Mouse (Mus musculus) testis, adult 2 months (tissue): ENCODE data around the gene Sptbn1. TPM values are rescaled to one million over a fixed set of nuclear protein-coding genes. Genes with fewer than 3 reads are reported as not detected.

Source experiments
- H3K27ac ChIP-seq: fragments of 200-500 bp; 2 replicates; pipeline ENCODE4 v1.5.1; 2012; ENCODE audit warnings: low read depth, low read length; ENCODE audit not compliant: control insufficient read depth, insufficient read depth
- H3K27me3 ChIP-seq: fragments of 200-500 bp; 2 replicates; pipeline ENCODE4 v1.6.1; 2012; ENCODE audit warnings: mild to moderate bottlenecking, low read length, moderate library complexity; ENCODE audit not compliant: control insufficient read depth, insufficient read depth
- H3K36me3 ChIP-seq: fragments of 200-500 bp; 2 replicates; pipeline ENCODE4 v1.6.1; 2012; ENCODE audit warnings: mild to moderate bottlenecking, low read length; ENCODE audit not compliant: control insufficient read depth, insufficient read depth
- H3K4me1 ChIP-seq: fragments of 200-500 bp; 2 replicates; pipeline ENCODE4 v1.6.1; 2012; ENCODE audit warnings: low read length; ENCODE audit not compliant: control insufficient read depth, insufficient read depth
- H3K4me3 ChIP-seq: fragments of 200-500 bp; 2 replicates; pipeline ENCODE4 v1.5.1; 2012; ENCODE audit warnings: low read depth, mild to moderate bottlenecking, low read length, moderate library complexity, mixed read lengths; ENCODE audit not compliant: control insufficient read depth
- CTCF ChIP-seq: fragments of 200-500 bp; IDR thresholded peaks from 2 replicates; pipeline ENCODE4 v1.5.1; 2012; ENCODE audit warnings: low read depth, mild to moderate bottlenecking, inconsistent platforms, low read length, moderate library complexity; ENCODE audit not compliant: control insufficient read depth, insufficient read depth, insufficient replicate concordance
- POLR2A ChIP-seq: fragments of 200-500 bp; IDR thresholded peaks from 2 replicates; pipeline ENCODE4 v1.6.1; 2012; ENCODE audit warnings: low read depth, mild to moderate bottlenecking, inconsistent platforms, low read length, moderate library complexity; ENCODE audit not compliant: control insufficient read depth
- polyA plus RNA-seq: library from polyadenylated mRNA; depleted of rRNA; stranded (reverse); fragments of >200 nt; gene quantifications from 2 replicates; pipeline ENCODE4 v1.2.3, GENCODE M21; 2012

The Sptbn1 gene
- polyA plus RNA-seq, 1 experiment = 21.8 TPM

DNA sequence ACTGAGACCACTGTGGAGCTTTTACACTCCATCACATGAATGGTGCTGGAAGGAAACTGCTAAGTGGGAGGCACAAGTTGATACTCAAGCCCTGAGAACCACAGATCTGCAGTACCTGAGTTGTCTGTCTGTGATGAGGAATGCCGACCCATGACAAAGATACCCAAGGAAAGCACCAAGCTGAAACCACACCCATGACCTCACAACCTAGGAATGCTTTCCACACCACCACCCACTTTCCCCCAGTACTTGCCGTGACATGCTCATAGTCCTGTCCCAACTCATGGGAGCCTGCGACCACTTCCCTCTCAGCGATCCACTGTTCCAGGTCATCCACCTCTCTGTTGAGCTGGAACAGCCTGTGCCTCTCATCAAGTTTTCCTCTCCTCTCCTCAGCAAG lies 149.9 kb downstream of the Sptbn1 start:
- no peaks in the 10 kb centered on the region for H3K4me1 ChIP-seq
- H3K36me3 ChIP-seq = no peaks in the 10 kb centered on the region
- no peak overlapping the region for H3K4me3 ChIP-seq
- no peak for TF ChIP-seq POLR2A
- no peak for TF ChIP-seq CTCF
- no peaks in the 10 kb centered on the region for H3K27me3 ChIP-seq
- H3K27ac ChIP-seq = no peak overlapping the region

- Histone ChIP-seq H3K27ac (no peak overlapping the region), H3K27me3 (no peaks in the 10 kb centered on the region), H3K4me3 (no peak overlapping the region), H3K4me1 (no peaks in the 10 kb centered on the region), H3K36me3 (no peaks in the 10 kb centered on the region)
- TF ChIP-seq POLR2A (no peak), CTCF (no peak)
Measured at GRCm38 (mm10) chr11:30113631-30114030, 154.3 kb downstream of the Sptbn1 start.

GRCm38 (mm10) chr11:30110634-30111033 lies 157.3 kb downstream of the Sptbn1 start:
- H3K4me1 ChIP-seq = no peaks in the 10 kb centered on the region
- no peak for TF ChIP-seq POLR2A
- TF ChIP-seq CTCF = no peak
- no peak overlapping the region for H3K4me3 ChIP-seq
- no peaks in the 10 kb centered on the region for H3K36me3 ChIP-seq
- no peak overlapping the region for H3K27ac ChIP-seq
- H3K27me3 ChIP-seq = no peaks in the 10 kb centered on the region

DNA sequence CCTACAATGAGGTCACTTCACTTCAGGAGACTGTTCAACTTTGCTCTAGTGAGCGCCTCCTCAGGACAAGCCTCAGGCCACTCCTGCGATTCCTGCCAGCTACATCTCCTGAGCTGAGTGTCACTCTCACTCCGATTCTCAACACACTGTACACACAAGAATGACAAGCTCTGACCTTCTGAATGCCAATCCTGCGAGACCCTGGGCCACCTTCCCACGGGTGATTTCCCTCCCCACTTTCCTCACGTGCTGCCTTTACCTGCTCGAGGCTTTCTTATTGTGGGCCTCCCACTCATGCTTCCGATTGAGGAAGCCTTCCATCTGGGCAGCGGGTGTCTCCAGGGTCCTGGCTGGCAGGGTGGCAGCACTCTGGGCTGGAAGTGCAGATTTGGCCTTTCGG lies 163.8 kb downstream of the Sptbn1 start:
- TF ChIP-seq POLR2A (no peak), CTCF (no peak)
- Histone ChIP-seq H3K27me3 (no peaks in the 10 kb centered on the region), H3K4me1 (no peaks in the 10 kb centered on the region), H3K4me3 (no peak overlapping the region), H3K36me3 (no peaks in the 10 kb centered on the region), H3K27ac (no peak overlapping the region)

- no peak overlapping the region for H3K4me3 ChIP-seq
- TF ChIP-seq POLR2A (no peak), CTCF (no peak)
- H3K27me3 ChIP-seq = no peaks in the 10 kb centered on the region
- H3K27ac ChIP-seq = no peak overlapping the region
- no peaks in the 10 kb centered on the region for H3K4me1 ChIP-seq
- H3K36me3 ChIP-seq = no peaks in the 10 kb centered on the region
Measured at GRCm38 (mm10) chr11:30102594-30102993, 165.4 kb downstream of the Sptbn1 start.

DNA sequence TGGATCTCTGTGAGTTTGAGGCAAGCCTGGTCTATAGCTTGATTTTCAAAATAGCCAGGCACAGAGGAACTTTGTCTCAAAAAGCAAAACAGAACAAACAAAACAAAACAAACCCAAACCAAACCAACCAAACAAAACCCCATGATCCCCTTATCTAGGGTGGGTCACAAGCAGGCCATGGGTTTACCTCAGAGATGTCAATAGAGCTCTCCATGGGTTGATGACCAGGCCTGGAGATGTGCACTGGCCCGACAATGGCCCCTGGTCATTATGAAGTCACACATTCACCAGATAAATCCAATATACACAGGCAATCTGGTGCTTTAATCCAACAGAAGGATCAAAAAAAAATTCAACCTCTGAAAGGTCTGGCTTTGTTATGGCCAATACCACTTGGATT lies 166.2 kb downstream of the Sptbn1 start:
- H3K4me3 ChIP-seq = no peak overlapping the region
- no peak for TF ChIP-seq CTCF
- TF ChIP-seq POLR2A = no peak
- H3K4me1 ChIP-seq = no peaks in the 10 kb centered on the region
- H3K27ac ChIP-seq = no peak overlapping the region
- no peaks in the 10 kb centered on the region for H3K27me3 ChIP-seq
- H3K36me3 ChIP-seq = no peaks in the 10 kb centered on the region

DNA sequence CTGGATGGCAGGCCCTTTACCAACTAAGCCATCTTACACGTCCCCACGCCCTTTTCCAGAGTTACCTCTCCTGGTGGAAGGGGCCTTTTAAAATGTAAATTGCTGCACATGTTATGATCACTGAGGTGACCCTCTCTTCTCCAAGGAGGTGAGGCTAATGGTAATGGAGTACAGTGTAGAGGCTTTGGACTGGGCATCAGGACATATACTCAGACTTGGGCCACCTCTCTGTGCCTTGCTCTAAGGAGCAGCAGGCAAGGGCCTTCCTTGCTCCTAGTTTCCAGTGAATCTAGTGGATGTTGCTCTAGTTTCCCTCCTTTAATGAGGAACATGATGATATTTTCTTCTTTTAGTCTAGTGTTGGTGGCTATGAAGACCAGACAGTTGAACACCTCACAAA lies 166.8 kb downstream of the Sptbn1 start:
- no peak overlapping the region for H3K4me3 ChIP-seq
- H3K4me1 ChIP-seq = no peaks in the 10 kb centered on the region
- no peak for TF ChIP-seq CTCF
- TF ChIP-seq POLR2A = no peak
- H3K27ac ChIP-seq = no peak overlapping the region
- no peaks in the 10 kb centered on the region for H3K36me3 ChIP-seq
- H3K27me3 ChIP-seq = no peaks in the 10 kb centered on the region

DNA sequence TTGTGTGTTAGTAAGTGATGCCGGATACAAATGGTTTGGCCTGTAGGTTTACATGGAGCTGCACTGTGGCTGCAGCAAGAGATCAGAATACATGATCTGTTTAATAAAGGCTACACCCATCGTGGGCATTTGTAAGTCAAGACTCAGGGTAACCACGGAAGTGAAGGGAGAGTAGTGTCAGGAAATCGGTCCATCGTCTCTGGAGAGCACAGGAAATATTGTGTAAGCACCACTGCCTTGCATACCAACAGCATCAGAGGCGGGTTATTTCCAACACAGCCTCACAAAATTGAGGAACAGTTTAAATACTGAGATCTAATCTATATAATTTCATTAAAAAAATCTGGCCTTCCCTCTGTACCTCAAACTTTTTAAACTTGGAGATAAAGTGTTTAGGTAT lies 168.1 kb downstream of the Sptbn1 start:
- no peaks in the 10 kb centered on the region for H3K4me1 ChIP-seq
- no peaks in the 10 kb centered on the region for H3K27me3 ChIP-seq
- no peaks in the 10 kb centered on the region for H3K36me3 ChIP-seq
- H3K4me3 ChIP-seq = no peak overlapping the region
- H3K27ac ChIP-seq = no peak overlapping the region
- TF ChIP-seq CTCF (no peak), POLR2A (no peak)
